Mouse (Mus musculus): ENCODE results near the gene Leng8. TPM values are rescaled to one million over a fixed set of nuclear protein-coding genes. Genes with fewer than 3 reads are reported as not detected.

Leng8 gene
- polyA plus RNA-seq, 1 experiment from 2014 or later = 62.2 TPM

GRCm38 (mm10) chr7:4128860-4129259 is 8.0 kb upstream of the Leng8 start:
- H3K9me3 ChIP-seq = no peaks in the 10 kb centered on the region
- 60% methylated on average over 6 of the region's 6 CpGs for WGBS
- no peak for ATAC-seq (ENCODE audit: insufficient number of reproducible peaks, insufficient read depth, low FRiP score, low TSS enrichment, low read depth)
- no peak overlapping the region for H3K27ac ChIP-seq
- H3K4me2 ChIP-seq = no peak overlapping the region
- peaks cover 4% of the 10 kb centered on the region; the same call in 1 of the 2 replicates for H3K27me3 ChIP-seq
- H3K4me3 ChIP-seq (replicated peaks) = no peak overlapping the region
- H3K9ac ChIP-seq (replicated peaks) = no peak overlapping the region
- H3K4me1 ChIP-seq (replicated peaks) = peaks cover 14% of the 10 kb centered on the region
- H3K36me3 ChIP-seq = no peaks in the 10 kb centered on the region

- no peak overlapping the region for H3K4me2 ChIP-seq
- no peak overlapping the region for H3K4me3 ChIP-seq (replicated peaks)
- no peaks in the 10 kb centered on the region for H3K27me3 ChIP-seq
- no peak overlapping the region for H3K9ac ChIP-seq (replicated peaks)
- no peak for ATAC-seq (ENCODE audit: insufficient number of reproducible peaks, insufficient read depth, low FRiP score, low TSS enrichment, low read depth)
- H3K27ac ChIP-seq = no peak overlapping the region
- no peaks in the 10 kb centered on the region for H3K36me3 ChIP-seq
- no peaks in the 10 kb centered on the region for H3K9me3 ChIP-seq
- 0 out of 2 replicates have a peak, but pooled peaks cover 5% of the 10 kb centered on the region for H3K4me1 ChIP-seq (replicated peaks)
- 46% methylated on average over 13 of the region's 13 CpGs for WGBS
These were observed 6.0 kb upstream of the Leng8 start for GRCm38 (mm10) chr7:4130686-4131452.

- no peak for ATAC-seq (ENCODE audit: insufficient number of reproducible peaks, insufficient read depth, low FRiP score, low TSS enrichment, low read depth)
- no peak overlapping the region for H3K9ac ChIP-seq (replicated peaks)
- H3K27ac ChIP-seq = no peak overlapping the region
- 88% methylated on average over 8 of the region's 8 CpGs for WGBS
- H3K27me3 ChIP-seq = no peaks in the 10 kb centered on the region
- H3K4me3 ChIP-seq (replicated peaks) = no peak overlapping the region
- H3K4me1 ChIP-seq (replicated peaks) = 0 out of 2 replicates have a peak, but pooled peaks cover 5% of the 10 kb centered on the region
- no peak overlapping the region for H3K4me2 ChIP-seq
- no peaks in the 10 kb centered on the region for H3K36me3 ChIP-seq
- H3K9me3 ChIP-seq = no peaks in the 10 kb centered on the region
These were observed 4.9 kb upstream of the Leng8 start for GRCm38 (mm10) chr7:4131964-4132363.

GRCm38 (mm10) chr7:4132581-4132980 is 4.3 kb upstream of the Leng8 start:
- no peaks in the 10 kb centered on the region for H3K36me3 ChIP-seq
- no peak overlapping the region for H3K4me3 ChIP-seq (replicated peaks)
- ATAC-seq (ENCODE audit: insufficient number of reproducible peaks, insufficient read depth, low FRiP score, low TSS enrichment, low read depth) = no peak
- H3K4me1 ChIP-seq (replicated peaks) = peaks cover 5% of the 10 kb centered on the region; the same call in 1 of the 2 replicates
- H3K9me3 ChIP-seq = no peaks in the 10 kb centered on the region
- WGBS = 92% methylated on average over 3 of the region's 3 CpGs
- H3K27me3 ChIP-seq = no peaks in the 10 kb centered on the region
- no peak overlapping the region for H3K4me2 ChIP-seq
- H3K27ac ChIP-seq = no peak overlapping the region
- H3K9ac ChIP-seq (replicated peaks) = no peak overlapping the region

- H3K27ac ChIP-seq = no peak overlapping the region
- no peak overlapping the region for H3K4me3 ChIP-seq (replicated peaks)
- H3K9me3 ChIP-seq = no peaks in the 10 kb centered on the region
- 0 out of 2 replicates have a peak overlapping the region, but pooled peaks have one; percentile 23 for H3K9ac ChIP-seq (replicated peaks)
- H3K4me2 ChIP-seq = no peak overlapping the region
- no peak for ATAC-seq (ENCODE audit: insufficient number of reproducible peaks, insufficient read depth, low FRiP score, low TSS enrichment, low read depth)
- WGBS = 81% methylated on average over 7 of the region's 7 CpGs
- H3K36me3 ChIP-seq = no peaks in the 10 kb centered on the region
- H3K27me3 ChIP-seq = no peaks in the 10 kb centered on the region
- H3K4me1 ChIP-seq (replicated peaks) = peaks cover 9% of the 10 kb centered on the region
These were observed 3.8 kb upstream of the Leng8 start for GRCm38 (mm10) chr7:4132998-4133397.

DNA sequence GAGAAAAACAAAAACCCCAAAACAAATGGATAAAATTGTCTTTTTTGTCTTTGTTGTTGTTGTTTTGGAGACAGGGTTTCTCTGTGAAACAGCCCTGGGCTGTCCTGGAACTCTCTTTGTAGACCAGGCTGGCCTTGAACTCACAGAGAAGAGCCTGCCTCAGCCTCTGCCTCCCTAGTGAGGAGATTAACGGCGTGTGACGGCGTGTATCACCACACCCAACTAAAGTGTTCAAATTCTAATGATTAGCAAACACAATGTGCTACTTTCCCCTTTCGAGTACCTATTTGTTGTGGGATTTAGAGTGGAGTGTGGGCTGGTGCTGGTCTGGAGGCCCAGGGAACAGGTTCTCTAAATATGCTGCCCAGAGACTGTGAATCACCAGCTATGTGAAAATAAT is 1.9 kb upstream of the Leng8 start:
- H3K4me3 ChIP-seq (replicated peaks) = no peak overlapping the region
- peaks cover 13% of the 10 kb centered on the region for H3K4me1 ChIP-seq (replicated peaks)
- H3K27ac ChIP-seq = no peak overlapping the region
- H3K36me3 ChIP-seq = peaks cover 18% of the 10 kb centered on the region
- no peak overlapping the region for H3K4me2 ChIP-seq
- WGBS = 94% methylated on average over 5 of the region's 5 CpGs
- no peak for ATAC-seq (ENCODE audit: insufficient number of reproducible peaks, insufficient read depth, low FRiP score, low TSS enrichment, low read depth)
- no peaks in the 10 kb centered on the region for H3K9me3 ChIP-seq
- no peaks in the 10 kb centered on the region for H3K27me3 ChIP-seq
- H3K9ac ChIP-seq (replicated peaks) = no peak overlapping the region

DNA sequence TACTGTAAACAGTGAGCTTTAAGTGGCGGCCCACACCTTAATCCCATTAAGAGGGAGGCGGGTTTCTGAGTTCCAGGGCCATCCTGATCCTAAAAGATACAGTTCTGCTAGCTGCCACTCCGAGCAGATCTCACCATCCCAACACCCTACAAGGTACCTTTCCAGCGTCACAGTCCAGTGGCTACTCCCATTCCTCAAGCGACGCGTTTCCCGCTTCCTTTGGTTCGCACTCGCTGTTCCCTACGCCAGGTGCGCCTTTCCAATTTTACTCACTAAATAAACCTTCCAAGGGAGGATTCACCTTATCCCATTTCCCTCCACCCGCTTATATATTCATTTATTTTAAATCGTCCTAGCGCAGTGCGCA is 452 bp upstream of the Leng8 start:
- Histone ChIP-seq H3K9ac (replicated peaks) (peak overlapping the region; percentile 65), H3K4me1 (replicated peaks) (peaks cover 10% of the 10 kb centered on the region), H3K4me2 (peak overlapping the region; percentile 72), H3K36me3 (peaks cover 33% of the 10 kb centered on the region), H3K27me3 (no peaks in the 10 kb centered on the region), H3K27ac (peak overlapping the region; percentile 91; the same call in 1 of the 2 replicates), H3K4me3 (replicated peaks) (peak overlapping the region; percentile 83), H3K9me3 (no peaks in the 10 kb centered on the region)
- 0% methylated on average over 16 of the region's 16 CpGs for WGBS
- ATAC-seq (ENCODE audit: insufficient number of reproducible peaks, insufficient read depth, low FRiP score, low TSS enrichment, low read depth) = peak; percentile 28

GRCm38 (mm10) chr7:4137746-4138145 is 907 bp downstream of the Leng8 start:
- H3K4me3 ChIP-seq (replicated peaks) = peak overlapping the region; percentile 83
- no peaks in the 10 kb centered on the region for H3K9me3 ChIP-seq
- peaks cover 9% of the 10 kb centered on the region for H3K4me1 ChIP-seq (replicated peaks)
- H3K36me3 ChIP-seq = peaks cover 47% of the 10 kb centered on the region
- peak overlapping the region; percentile 76 for H3K9ac ChIP-seq (replicated peaks)
- 60% methylated on average over 3 of the region's 3 CpGs for WGBS
- no peaks in the 10 kb centered on the region for H3K27me3 ChIP-seq
- H3K4me2 ChIP-seq = peak overlapping the region; percentile 72
- H3K27ac ChIP-seq = no peak overlapping the region
- no peak for ATAC-seq (ENCODE audit: insufficient number of reproducible peaks, insufficient read depth, low FRiP score, low TSS enrichment, low read depth)

DNA sequence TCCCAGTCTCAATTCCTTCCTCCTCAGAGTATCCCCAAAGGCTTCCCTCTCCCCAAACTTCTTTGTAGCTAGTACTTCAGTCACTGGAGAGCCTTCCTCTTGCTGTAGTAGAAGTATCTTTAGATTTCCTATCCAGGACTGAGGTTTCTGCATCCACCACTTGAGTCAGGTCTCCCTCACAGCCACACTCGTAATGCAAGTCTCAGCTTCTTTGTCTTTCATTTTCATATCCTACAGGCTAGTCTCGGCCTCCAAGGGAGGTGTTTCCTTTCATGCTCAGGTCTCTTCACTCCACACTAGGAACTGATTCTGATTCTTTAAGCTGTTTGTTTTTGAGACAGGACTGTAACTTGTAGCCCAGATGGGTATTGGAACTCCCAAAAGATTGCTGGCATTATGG is 1.3 kb downstream of the Leng8 start:
- Histone ChIP-seq H3K4me1 (replicated peaks) (peaks cover 9% of the 10 kb centered on the region), H3K36me3 (peaks cover 51% of the 10 kb centered on the region), H3K9ac (replicated peaks) (peak overlapping the region; percentile 76; the same call in 1 of the 2 replicates), H3K27me3 (no peaks in the 10 kb centered on the region), H3K27ac (no peak overlapping the region), H3K4me2 (peak overlapping the region; percentile 72), H3K4me3 (replicated peaks) (peak overlapping the region; percentile 83), H3K9me3 (no peaks in the 10 kb centered on the region)
- ATAC-seq (ENCODE audit: insufficient number of reproducible peaks, insufficient read depth, low FRiP score, low TSS enrichment, low read depth) = no peak
- WGBS = 92% methylated on average over 2 of the region's 2 CpGs

DNA sequence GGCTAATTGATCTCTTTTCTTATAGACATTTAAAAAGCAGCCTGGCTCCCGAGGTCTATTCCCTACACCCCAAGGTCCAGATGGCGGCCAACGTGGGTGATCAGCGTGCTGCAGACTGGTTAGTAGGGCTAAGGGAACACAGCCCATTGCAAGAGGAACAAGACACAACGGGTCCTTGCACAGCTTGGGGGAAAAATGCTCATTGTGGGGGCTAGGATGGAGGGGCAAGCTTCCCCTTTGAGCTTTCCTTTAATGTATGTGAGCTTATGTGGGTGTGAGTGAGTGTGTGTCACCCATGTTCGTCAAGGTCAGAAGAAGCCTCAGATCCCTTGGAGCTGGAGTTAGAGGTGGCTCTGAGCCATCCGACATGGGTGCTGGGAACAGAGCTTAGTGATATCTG is 1.8 kb downstream of the Leng8 start:
- no peak overlapping the region for H3K9ac ChIP-seq (replicated peaks)

GRCm38 (mm10) chr7:4139391-4139790 is 2.6 kb downstream of the Leng8 start:
- no peak for ATAC-seq (ENCODE audit: insufficient number of reproducible peaks, insufficient read depth, low FRiP score, low TSS enrichment, low read depth)
- no peak overlapping the region for H3K4me2 ChIP-seq
- H3K4me3 ChIP-seq (replicated peaks) = no peak overlapping the region
- no peaks in the 10 kb centered on the region for H3K9me3 ChIP-seq
- H3K36me3 ChIP-seq = peaks cover 63% of the 10 kb centered on the region
- no peak overlapping the region for H3K9ac ChIP-seq (replicated peaks)
- 93% methylated on average over 5 of the region's 5 CpGs for WGBS
- peaks cover 9% of the 10 kb centered on the region for H3K4me1 ChIP-seq (replicated peaks)
- H3K27ac ChIP-seq = no peak overlapping the region
- no peaks in the 10 kb centered on the region for H3K27me3 ChIP-seq

More for the DNA sequence above, 1.8 kb downstream of the Leng8 start:
- no peak for ATAC-seq (ENCODE audit: insufficient number of reproducible peaks, insufficient read depth, low FRiP score, low TSS enrichment, low read depth)
- H3K27ac ChIP-seq = no peak overlapping the region
- WGBS = 93% methylated on average over 7 of the region's 7 CpGs
- no peak overlapping the region for H3K4me2 ChIP-seq
- H3K4me1 ChIP-seq (replicated peaks) = peaks cover 9% of the 10 kb centered on the region
- no peaks in the 10 kb centered on the region for H3K27me3 ChIP-seq
- no peaks in the 10 kb centered on the region for H3K9me3 ChIP-seq
- H3K36me3 ChIP-seq = peaks cover 56% of the 10 kb centered on the region
- H3K4me3 ChIP-seq (replicated peaks) = peak overlapping the region; percentile 83; the same call in 1 of the 2 replicates
